Mouse (Mus musculus): ENCODE measurements around the gene Olfr1082.
"Not testable (repeated sequence)": the region's sequence is repeated elsewhere in the genome, so short reads cannot be mapped to it uniquely, and the experiment has no call there.

Olfr1082 gene

DNA sequence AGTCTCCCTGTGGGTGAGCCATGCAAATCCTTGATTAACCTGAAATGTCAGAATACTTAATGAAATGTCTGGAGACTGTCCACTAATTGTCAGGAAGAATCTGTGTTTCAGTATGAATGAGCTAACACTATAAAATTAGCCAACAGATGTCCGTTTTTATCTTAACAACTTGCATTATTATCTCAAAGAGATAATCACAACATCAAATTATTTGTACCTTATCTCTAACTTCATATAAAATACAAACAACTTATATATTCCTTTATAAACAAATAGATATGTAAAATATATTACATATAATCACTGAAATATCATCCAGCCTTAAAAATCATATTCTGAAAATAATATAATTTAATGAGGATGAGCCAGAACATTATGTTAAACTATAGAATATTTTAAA lies at the start of gene Olfr1082:
TSS of gene Olfr1082 (minus strand) at position 101 of the 400 bp plus-strand sequence.
- in situ Hi-C loops (cut with MboI, MseI), result not testable (repeated sequence)

DNA sequence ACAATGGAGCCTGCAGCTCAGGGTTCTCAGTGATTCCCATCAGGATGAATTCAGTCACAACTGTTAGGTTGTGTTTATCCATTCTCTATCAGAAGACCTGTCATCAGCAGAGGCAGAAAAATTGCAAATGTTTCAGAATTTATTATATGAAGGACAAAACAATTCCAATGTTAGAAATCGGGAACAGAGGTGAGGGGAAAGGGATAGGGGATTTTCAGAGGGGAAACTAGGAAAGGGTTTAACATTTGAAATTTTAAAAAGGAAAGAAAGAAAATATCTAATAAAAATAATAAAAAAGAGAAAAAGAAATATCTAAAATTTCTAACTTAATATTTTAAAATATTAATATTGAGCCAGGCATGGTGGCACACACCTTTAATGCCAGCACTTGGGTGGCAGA lies 40.9 kb upstream of the Olfr1082 start, which contains the start of gene Olfr1084:
TSS of gene Olfr1084 (minus strand) at position 101 of the 400 bp plus-strand sequence.
- in situ Hi-C loops (cut with MboI, MseI), result not testable (repeated sequence)

DNA sequence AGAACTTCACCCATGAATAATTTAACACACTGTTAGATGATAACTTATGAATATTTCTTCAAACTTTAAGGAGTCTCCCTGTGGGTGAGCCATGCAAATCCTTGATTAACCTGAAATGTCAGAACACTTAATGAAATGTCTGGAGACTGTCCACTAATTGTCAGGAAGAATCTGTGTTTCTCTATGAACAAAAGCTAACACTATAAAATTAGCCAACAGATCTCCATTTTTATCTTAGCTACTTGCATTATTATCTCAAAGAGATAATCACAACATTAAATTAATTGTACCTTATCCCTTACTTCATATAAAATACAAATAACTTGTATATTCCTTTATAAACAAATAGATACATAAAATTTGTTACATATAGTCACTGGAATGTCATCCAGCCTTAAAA lies 40.6 kb downstream of the Olfr1082 start, which contains the start of gene Olfr1080:
TSS of gene Olfr1080 (minus strand) at position 101 of the 400 bp plus-strand sequence.
- in situ Hi-C loops (cut with MboI, MseI), result not testable (repeated sequence)
